Mouse (Mus musculus) liver, embryonic 14.5 days (tissue): ENCODE measurements around the gene Iqce. TPM values are rescaled to one million over a fixed set of nuclear protein-coding genes. Genes with fewer than 3 reads are reported as not detected.

Source experiments
- ATAC-seq: fragments of 200-750 bp; cut with Nextera tagmentation; 2 replicates; pipeline ENCODE4 v1.8.0; 2017; ENCODE audit warnings: moderate number of reproducible peaks, mild to moderate bottlenecking, moderate library complexity; ENCODE audit not compliant: insufficient read depth
- DNase-seq, 3 experiments: peaks; one replicate each; pipeline ENCODE4 v3.0.0-alpha.2; 2012 to 2013; ENCODE audit warnings: low read depth in 3 of 3, low spot score in 3 of 3
- H3K27ac ChIP-seq: fragments of 300-500 bp; sonication (generic); 2 replicates; pipeline ENCODE4 v1.5.1; 2014; ENCODE audit warnings: moderate library complexity, mild to moderate bottlenecking, control low read depth, inconsistent platforms
- H3K27me3 ChIP-seq: fragments of 300-500 bp; sonication (generic); 2 replicates; pipeline ENCODE4 v1.6.1; 2014; ENCODE audit warnings: mild to moderate bottlenecking, low read length, moderate library complexity; ENCODE audit not compliant: control insufficient read depth, insufficient read depth
- H3K36me3 ChIP-seq: fragments of 300-500 bp; sonication (generic); replicated peaks from 2 replicates; pipeline ENCODE4 v1.6.1; 2014; ENCODE audit warnings: low read depth; ENCODE audit not compliant: control insufficient read depth, insufficient read depth
- H3K4me1 ChIP-seq, 2 experiments: fragments of 200-500 bp in 1 of 2; fragments of 300-500 bp in 1 of 2; sonication (generic) in 1 of 2; replicated peaks; 2 replicates each; pipeline ENCODE4 v1.6.1; 2012 to 2014; ENCODE audit warnings: antibody characterized with exemption in 1 of 2, inconsistent platforms in 1 of 2, low read length in 1 of 2; ENCODE audit not compliant: control insufficient read depth in 2 of 2, insufficient read depth in 2 of 2
- H3K4me2 ChIP-seq: fragments of 300-500 bp; sonication (generic); 2 replicates; pipeline ENCODE4 v1.6.1; 2014; ENCODE audit warnings: low read depth, mild to moderate bottlenecking, control low read depth, moderate library complexity
- H3K4me3 ChIP-seq, 2 experiments: fragments of 200-500 bp in 1 of 2; fragments of 300-500 bp in 1 of 2; sonication (generic) in 1 of 2; 2 replicates each; pipeline ENCODE4 v1.5.1; 2012 to 2014; ENCODE audit warnings: low read depth in 2 of 2, low read length in 2 of 2, mild to moderate bottlenecking in 2 of 2, control low read depth in 1 of 2, inconsistent platforms in 1 of 2, moderate library complexity in 1 of 2; ENCODE audit not compliant: insufficient read depth in 1 of 2
- H3K9ac ChIP-seq: fragments of 300-500 bp; sonication (generic); replicated peaks from 2 replicates; pipeline ENCODE4 v1.6.1; 2014; ENCODE audit warnings: mild to moderate bottlenecking, control low read depth, moderate library complexity
- H3K9me3 ChIP-seq: fragments of 300-500 bp; sonication (generic); 2 replicates; pipeline ENCODE4 v1.6.1; 2016; ENCODE audit warnings: low read length, mixed read lengths; ENCODE audit not compliant: control insufficient read depth
- CTCF ChIP-seq: IDR thresholded peaks from 2 replicates; pipeline ENCODE4 v1.5.1; 2016; ENCODE audit warnings: antibody characterized with exemption, low read depth, control low read depth
- EP300 ChIP-seq: IDR thresholded peaks from 2 replicates; pipeline ENCODE4 v1.6.1; 2016; ENCODE audit warnings: antibody characterized with exemption, low read depth
- WGBS: fragments of 180-500 bp; shearing (Covaris S2); extraction: QIAGEN DNeasy Blood & Tissue Kit; methylation state at CpG from one replicate; pipeline ENCODE4 v1.1.7; 2014; ENCODE audit not compliant: insufficient replicate concordance; 5-methylcytosine and 5-hydroxymethylcytosine counted together
- polyA plus RNA-seq, 2 experiments: library from polyadenylated mRNA; depleted of rRNA in 1 of 2; stranded (reverse) in 1 of 2; unstranded in 1 of 2; fragments of >200 nt; fragmentation: Nextera tagmentation in 1 of 2; extraction: Ambion mirVana in 1 of 2; gene quantifications; 2 replicates each; pipeline versions ENCODE4 v1.2.1 to v1.2.3; 2012 to 2014

Iqce gene
- polyA plus RNA-seq, 2 experiments, result 3.4 to 3.8 TPM

- Histone ChIP-seq H3K4me2 (no peak overlapping the region), H3K4me3 (no peak overlapping the region), H3K36me3 (no peaks in the 10 kb centered on the region), H3K27me3 (no peaks in the 10 kb centered on the region), H3K9ac (no peak overlapping the region), H3K27ac (no peak overlapping the region), H3K9me3 (no peaks in the 10 kb centered on the region), H3K4me1 (peaks cover 0 to 10% of the 10 kb centered on the region in 2 experiments; a peak in 2 of 4 replicates)
- 76% methylated on average over 6 of the region's 6 CpGs for WGBS
- TF ChIP-seq CTCF, result no peak
- ATAC-seq, result no peak
- no peak for DNase-seq
Measured at GRCm38 (mm10) chr5:140638484-140638883, 63.7 kb downstream of the Iqce start.

- no peak overlapping the region for H3K4me2 ChIP-seq
- no peaks in the 10 kb centered on the region for H3K36me3 ChIP-seq
- H3K4me1 ChIP-seq, result peaks cover 0 to 8% of the 10 kb centered on the region in 2 experiments; a peak in 1 of 4 replicates
- no peaks in the 10 kb centered on the region for H3K9me3 ChIP-seq
- H3K4me3 ChIP-seq, result no peak overlapping the region
- WGBS, result 66% methylated on average over 3 of the region's 3 CpGs
- no peak overlapping the region for H3K27ac ChIP-seq
- ATAC-seq, result no peak
- no peaks in the 10 kb centered on the region for H3K27me3 ChIP-seq
- no peak overlapping the region for H3K9ac ChIP-seq
- DNase-seq, result no peak
- TF ChIP-seq EP300 (no peak), CTCF (no peak)
Measured at GRCm38 (mm10) chr5:140637989-140638388, 64.2 kb downstream of the Iqce start.

GRCm38 (mm10) chr5:140637058-140637410 lies 65.1 kb downstream of the Iqce start:
- H3K9me3 ChIP-seq, result no peaks in the 10 kb centered on the region
- H3K4me3 ChIP-seq, result no peak overlapping the region
- no peak overlapping the region for H3K9ac ChIP-seq
- H3K27ac ChIP-seq, result no peak overlapping the region
- no peaks in the 10 kb centered on the region for H3K36me3 ChIP-seq
- H3K27me3 ChIP-seq, result no peaks in the 10 kb centered on the region
- DNase-seq, result no peak
- ATAC-seq, result no peak
- no peak for TF ChIP-seq CTCF
- no peak for TF ChIP-seq EP300
- 77% methylated on average over 6 of the region's 6 CpGs for WGBS
- 0 out of 4 replicates have a peak, but pooled peaks cover 0 to 1% of the 10 kb centered on the region in 2 experiments for H3K4me1 ChIP-seq
- no peak overlapping the region for H3K4me2 ChIP-seq

- H3K4me3 ChIP-seq, result no peak overlapping the region
- no peak for DNase-seq
- H3K4me2 ChIP-seq, result no peak overlapping the region
- no peak overlapping the region for H3K27ac ChIP-seq
- no peaks in the 10 kb centered on the region for H3K9me3 ChIP-seq
- no peaks in the 10 kb centered on the region for H3K36me3 ChIP-seq
- 0 out of 4 replicates have a peak, but pooled peaks cover 0 to 1% of the 10 kb centered on the region in 2 experiments for H3K4me1 ChIP-seq
- no peak overlapping the region for H3K9ac ChIP-seq
- WGBS, result 62% methylated on average over 7 of the region's 7 CpGs
- H3K27me3 ChIP-seq, result no peaks in the 10 kb centered on the region
- TF ChIP-seq CTCF, result peak; percentile 21; the same call in 1 of the 2 replicates
- TF ChIP-seq EP300, result no peak
- no peak for ATAC-seq
Measured at GRCm38 (mm10) chr5:140636316-140637057, 65.7 kb downstream of the Iqce start.

- Histone ChIP-seq H3K4me2 (no peak overlapping the region), H3K9me3 (no peaks in the 10 kb centered on the region), H3K4me3 (no peak overlapping the region), H3K9ac (no peak overlapping the region), H3K4me1 (no peaks in the 10 kb centered on the region), H3K27ac (no peak overlapping the region), H3K27me3 (no peaks in the 10 kb centered on the region), H3K36me3 (no peaks in the 10 kb centered on the region)
- DNase-seq (no peak), ATAC-seq (no peak)
- no peak for TF ChIP-seq CTCF
- no peak for TF ChIP-seq EP300
- 84% methylated on average over 26 of the region's 26 CpGs for WGBS
Measured at GRCm38 (mm10) chr5:140634798-140635722, 67.1 kb downstream of the Iqce start.
